Mouse (Mus musculus) G1E (cell line): ENCODE data around the gene Sgsm2. TPM values are rescaled to one million over a fixed set of nuclear protein-coding genes. Genes with fewer than 3 reads are reported as not detected.

Source experiments
- ATAC-seq: 2 replicates; pipeline ENCODE4 v1.8.0; 2016; ENCODE audit warnings: mild to moderate bottlenecking; ENCODE audit not compliant: insufficient number of reproducible peaks, poor library complexity, low FRiP score, severe bottlenecking; ENCODE audit errors: extremely low read depth
- DNase-seq: peaks from one replicate; pipeline ENCODE4 v3.0.0; 2012; ENCODE audit warnings: low spot score
- H3K27me3 ChIP-seq: 2 replicates; pipeline ENCODE4 v1.6.1; 2012; ENCODE audit warnings: mild to moderate bottlenecking, low read length, inconsistent platforms; ENCODE audit not compliant: insufficient read depth
- H3K36me3 ChIP-seq: replicated peaks from 2 replicates; pipeline ENCODE3; 2012; ENCODE audit warnings: mild to moderate bottlenecking, inconsistent platforms
- H3K4me1 ChIP-seq: 2 replicates; pipeline ENCODE4 v1.6.1; 2012; ENCODE audit warnings: low read depth, low read length, inconsistent platforms, mixed read lengths; ENCODE audit not compliant: insufficient read depth
- H3K4me3 ChIP-seq: 2 replicates; pipeline ENCODE4 v1.5.1; 2012; ENCODE audit warnings: low read depth, mild to moderate bottlenecking, inconsistent platforms, low read length, moderate library complexity, mixed read lengths
- H3K9me3 ChIP-seq: replicated peaks from 2 replicates; pipeline ENCODE4 v1.6.1; 2012; ENCODE audit warnings: inconsistent platforms
- CTCF ChIP-seq: IDR thresholded peaks from 2 replicates; pipeline ENCODE4 v1.5.1; 2012; ENCODE audit warnings: low read depth, low read length, inconsistent platforms, mixed read lengths
- GATA1 ChIP-seq: IDR thresholded peaks from 2 replicates; pipeline ENCODE4 v1.6.1; 2012; ENCODE audit warnings: borderline replicate concordance, low read length, inconsistent platforms, mixed read lengths
- GATA2 ChIP-seq: IDR thresholded peaks from 2 replicates; pipeline ENCODE4 v1.6.1; 2012; ENCODE audit warnings: low read depth, low read length, inconsistent platforms, borderline replicate concordance
- POLR2AphosphoS5 ChIP-seq: IDR thresholded peaks from 2 replicates; pipeline ENCODE4 v1.6.1; 2012; ENCODE audit warnings: low read depth, low read length, inconsistent platforms; ENCODE audit not compliant: insufficient replicate concordance
- TAL1 ChIP-seq: conservative IDR thresholded peaks from 2 replicates; pipeline ENCODE4 v1.6.1; 2012; ENCODE audit warnings: low read depth, low read length, inconsistent platforms, mixed read lengths
- polyA plus RNA-seq: library from polyadenylated mRNA; stranded (reverse); fragments of >175 nt; gene quantifications from 2 replicates; pipeline ENCODE4 v1.2.3, GENCODE M21; 2012
- total RNA-seq, 2 experiments: library from RNA; stranded (forward) in 1 of 2; stranded (reverse) in 1 of 2; fragments of 200-1000 nt in 1 of 2; fragments of >200 nt in 1 of 2; fragmentation: Nextera tagmentation in 1 of 2; gene quantifications; 2 replicates each; pipeline ENCODE4 v1.2.3; 2014 to 2017

Sgsm2 gene
- total and polyA plus RNA-seq, 3 experiments = 4.7 to 10.5 (median 7.4) TPM

GRCm38 (mm10) chr11:74837056-74837693 is 59.7 kb downstream of the Sgsm2 start:
- peaks cover 88% of the 10 kb centered on the region for H3K4me1 ChIP-seq
- ATAC-seq (no peak), DNase-seq (no peak)
- H3K27me3 ChIP-seq = no peaks in the 10 kb centered on the region
- H3K36me3 ChIP-seq = peaks cover 73% of the 10 kb centered on the region
- no peaks in the 10 kb centered on the region for H3K9me3 ChIP-seq
- H3K4me3 ChIP-seq = peak overlapping the region; percentile 72
- TF ChIP-seq CTCF = no peak
- TF ChIP-seq GATA2 = no peak
- no peak for TF ChIP-seq POLR2AphosphoS5
- no peak for TF ChIP-seq TAL1
- no peak for TF ChIP-seq GATA1

GRCm38 (mm10) chr11:74836225-74837055 is 60.4 kb downstream of the Sgsm2 start:
- peaks cover 85% of the 10 kb centered on the region for H3K4me1 ChIP-seq

GRCm38 (mm10) chr11:74835593-74836224 is 61.2 kb downstream of the Sgsm2 start:
- ATAC-seq (no peak), DNase-seq (no peak)
- Histone ChIP-seq H3K4me1 (peaks cover 80% of the 10 kb centered on the region), H3K36me3 (peaks cover 58% of the 10 kb centered on the region), H3K9me3 (no peaks in the 10 kb centered on the region), H3K4me3 (no peak overlapping the region; the same call in 1 of the 2 replicates), H3K27me3 (no peaks in the 10 kb centered on the region)
- no peak for TF ChIP-seq TAL1
- TF ChIP-seq CTCF = no peak
- TF ChIP-seq GATA2 = no peak
- no peak for TF ChIP-seq POLR2AphosphoS5
- TF ChIP-seq GATA1 = no peak

More at GRCm38 (mm10) chr11:74836225-74837055, 60.4 kb downstream of the Sgsm2 start:
- peaks cover 65% of the 10 kb centered on the region for H3K36me3 ChIP-seq
- ATAC-seq (no peak), DNase-seq (no peak)
- H3K4me3 ChIP-seq = peak overlapping the region; percentile 63; the same call in 1 of the 2 replicates
- no peaks in the 10 kb centered on the region for H3K27me3 ChIP-seq
- TF ChIP-seq GATA1 (no peak), CTCF (no peak), TAL1 (no peak), POLR2AphosphoS5 (no peak), GATA2 (no peak)
- H3K9me3 ChIP-seq = no peaks in the 10 kb centered on the region

- H3K4me1 ChIP-seq = peaks cover 74% of the 10 kb centered on the region
Observed at GRCm38 (mm10) chr11:74834650-74835277, 62.1 kb downstream of the Sgsm2 start.

GRCm38 (mm10) chr11:74834359-74834638 is 62.6 kb downstream of the Sgsm2 start:
- TF ChIP-seq TAL1 (no peak), CTCF (no peak), POLR2AphosphoS5 (no peak), GATA2 (no peak), GATA1 (no peak)

More at GRCm38 (mm10) chr11:74834650-74835277, 62.1 kb downstream of the Sgsm2 start:
- no peak for ATAC-seq
- H3K36me3 ChIP-seq = peaks cover 49% of the 10 kb centered on the region
- TF ChIP-seq GATA1 (no peak), TAL1 (no peak), CTCF (no peak), GATA2 (no peak), POLR2AphosphoS5 (no peak)
- H3K4me3 ChIP-seq = no peak overlapping the region; the same call in 1 of the 2 replicates
- H3K27me3 ChIP-seq = no peaks in the 10 kb centered on the region
- H3K9me3 ChIP-seq = no peaks in the 10 kb centered on the region
- DNase-seq = no peak

More at GRCm38 (mm10) chr11:74834359-74834638, 62.6 kb downstream of the Sgsm2 start:
- peaks cover 44% of the 10 kb centered on the region for H3K36me3 ChIP-seq
- H3K4me1 ChIP-seq = peaks cover 74% of the 10 kb centered on the region
- no peak for DNase-seq
- no peaks in the 10 kb centered on the region for H3K27me3 ChIP-seq
- no peak overlapping the region; the same call in 1 of the 2 replicates for H3K4me3 ChIP-seq
- no peak for ATAC-seq
- H3K9me3 ChIP-seq = no peaks in the 10 kb centered on the region
